Mouse (Mus musculus): ENCODE measurements at regions not wholly inside any gene's neighbourhood (a gene's known extent, or its start where the extent isn't known, plus 50 kb on each side); places are given as distances from the start of the nearest gene placed in this dataset.

DNA sequence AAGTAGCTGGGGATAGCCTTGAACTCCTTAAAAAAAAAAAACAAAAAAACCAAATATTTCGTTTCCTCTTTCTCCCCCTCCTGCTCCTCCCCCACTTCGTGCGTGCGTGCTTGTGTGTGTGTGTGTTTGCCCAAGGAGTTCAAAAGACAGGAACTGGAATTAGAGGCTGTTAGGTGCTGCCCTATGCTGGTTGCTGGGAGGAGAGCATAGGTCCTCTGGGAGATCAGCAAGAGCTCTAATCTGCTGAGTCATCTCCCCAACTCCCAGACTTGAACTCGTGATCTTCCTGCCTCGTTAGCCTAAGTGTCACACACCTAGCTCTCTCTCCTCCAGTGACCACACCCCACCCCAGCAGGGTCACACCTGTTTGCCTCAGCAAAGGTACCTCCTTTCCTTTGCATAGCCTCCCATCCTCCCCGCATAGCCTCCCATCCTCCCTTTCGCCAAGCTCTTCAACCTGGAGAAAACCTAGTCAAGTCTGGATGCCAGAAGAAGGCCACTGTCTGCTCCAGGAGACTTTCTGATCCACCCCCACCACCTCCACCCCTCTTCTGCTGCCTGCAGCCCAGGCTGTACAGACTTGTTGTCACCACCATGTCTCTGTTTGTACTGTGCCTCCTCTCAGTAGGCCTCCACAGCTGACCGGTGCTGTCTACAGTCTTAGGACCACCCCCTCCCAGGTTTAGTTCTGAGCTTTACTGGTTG lies 110.5 kb upstream of the Jun start:
- dilution Hi-C loops (cut with MboI; ENCODE audit: extremely low pct_ligation_motif_present, extremely low pct_unique_long_range_greater_than_20kb, low sequenced_read_pairs): no loop called here

DNA sequence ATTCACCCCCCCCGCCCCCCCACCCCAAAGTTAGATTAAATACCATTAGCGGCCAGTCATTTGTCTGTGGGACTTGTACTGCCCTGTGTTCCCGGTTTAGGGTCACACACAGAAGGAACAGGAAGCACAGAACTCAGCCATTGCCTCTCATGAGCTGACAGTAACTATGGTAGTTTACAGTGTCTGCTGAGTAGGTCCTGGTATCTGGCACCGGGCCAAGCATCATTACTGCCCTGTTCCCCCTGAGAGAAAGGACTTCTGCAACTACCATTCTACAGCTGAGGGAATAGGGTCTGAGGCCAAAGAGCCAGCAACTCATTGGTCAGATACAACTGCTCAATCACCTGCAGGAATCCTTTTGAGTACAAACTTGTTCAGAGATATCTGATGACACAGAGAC lies 111.4 kb upstream of the Jun start:
- dilution Hi-C loops (cut with MboI; ENCODE audit: extremely low pct_ligation_motif_present, extremely low pct_unique_long_range_greater_than_20kb, low sequenced_read_pairs): no loop called here
- DNase-seq (ENCODE audit: extremely low read depth): no peak
- TF ChIP-seq JUN (IDR thresholded peaks at IDR 0.05; ENCODE audit: insufficient read depth, low read depth, low read length): no peak
- no peak for TF ChIP-seq MEF2A (IDR thresholded peaks at IDR 0.05; ENCODE audit: borderline replicate concordance, low read depth, low read length)
- no peak for TF ChIP-seq BHLHE40 (IDR thresholded peaks at IDR 0.05; ENCODE audit: low read depth, low read length)
- TF ChIP-seq NRF1 (IDR thresholded peaks at IDR 0.05; ENCODE audit: low read depth, low read length): no peak
- TF ChIP-seq TCF12 (IDR thresholded peaks at IDR 0.05; ENCODE audit: low read depth, low read length): no peak
- TF ChIP-seq EP300 (IDR thresholded peaks at IDR 0.05; ENCODE audit: low read length): no peak
- TF ChIP-seq IRF4 (IDR thresholded peaks at IDR 0.05; ENCODE audit: low read depth, low read length): no peak
- TF ChIP-seq MYC (IDR thresholded peaks at IDR 0.05; ENCODE audit: low read depth, low read length): no peak
- TF ChIP-seq NELFE (IDR thresholded peaks at IDR 0.05; ENCODE audit: low read depth, low read length): no peak
- TF ChIP-seq ZC3H11A (IDR thresholded peaks at IDR 0.05; ENCODE audit: low read depth, low read length): no peak
- no peak overlapping the region for H3K4me3 ChIP-seq (replicated peaks in 1 of 3; ENCODE audit: low read depth in 2 of 3, low read length in 2 of 3, poor library complexity in 1 of 3)
- no peak overlapping the region for H3K4me2 ChIP-seq (ENCODE audit: insufficient read depth, low read depth, poor library complexity, severe bottlenecking)
- in situ Hi-C loops (cut with MboI; ENCODE audit: low pct_ligation_motif_present, low pct_unique_long_range_greater_than_20kb, low sequenced_read_pairs): loop anchor here (10.0 to 25.0 kb wide), 2 partner anchors 109 to 399 kb away; partner anchors contain the start of genes Fggy and Jun
- no peaks in the 10 kb centered on the region for H3K36me3 ChIP-seq (replicated peaks in 1 of 2; ENCODE audit: control insufficient read depth in 1 of 2, insufficient read depth in 1 of 2, low read length in 1 of 2)
- peaks cover 11 to 60% of the 10 kb centered on the region in 2 experiments for H3K4me1 ChIP-seq (ENCODE audit: control insufficient read depth in 1 of 2, insufficient read depth in 2 of 2)
- H3K79me2 ChIP-seq (replicated peaks; ENCODE audit: control insufficient read depth, extremely low read depth, insufficient read depth, poor library complexity, severe bottlenecking): no peaks in the 10 kb centered on the region
- no peaks in the 10 kb centered on the region for H3K27me3 ChIP-seq (replicated peaks)
- no peak overlapping the region for H3K27ac ChIP-seq (ENCODE audit: insufficient read depth, low read depth)
- no peaks in the 10 kb centered on the region for H3K9me3 ChIP-seq (replicated peaks; ENCODE audit: low read length)
- no peak overlapping the region for H3K9ac ChIP-seq (ENCODE audit: insufficient read depth, low read depth)

More for the DNA sequence above, 110.5 kb upstream of the Jun start:
- DNase-seq (ENCODE audit: extremely low read depth): peak; percentile 87
- TF ChIP-seq UBTF (IDR thresholded peaks at IDR 0.05; ENCODE audit: low read depth, low read length) (no peak), POLR2AphosphoS2 (IDR thresholded peaks at IDR 0.05; ENCODE audit: low read depth, low read length) (no peak), HCFC1 (IDR thresholded peaks at IDR 0.05; ENCODE audit: low read depth, low read length) (no peak), USF2 (conservative IDR thresholded peaks at IDR 0.05; ENCODE audit: low read depth, low read length) (no peak), USF1 (IDR thresholded peaks at IDR 0.05; ENCODE audit: low read depth, low read length) (no peak), MAX (IDR thresholded peaks at IDR 0.05; ENCODE audit: low read length) (peak; percentile 58; the same call in 1 of the 2 replicates), MXI1 (IDR thresholded peaks at IDR 0.05; ENCODE audit: low read depth, low read length) (no peak), ZNF384 (IDR thresholded peaks at IDR 0.05; ENCODE audit: low read depth, low read length) (peak; percentile 95), ZMIZ1 (IDR thresholded peaks at IDR 0.05; ENCODE audit: low read depth, low read length) (0 out of 2 replicates have a peak, but pooled peaks have one; percentile 26), NRF1 (IDR thresholded peaks at IDR 0.05; ENCODE audit: low read depth, low read length) (no peak), CHD2 (IDR thresholded peaks at IDR 0.05; ENCODE audit: low read length) (peak; percentile 81; the same call in 1 of the 2 replicates), RCOR1 (conservative IDR thresholded peaks at IDR 0.05; ENCODE audit: low read depth, low read length) (no peak), MEF2A (IDR thresholded peaks at IDR 0.05; ENCODE audit: borderline replicate concordance, low read depth, low read length) (peak; percentile 55; the same call in 1 of the 2 replicates), MYC (IDR thresholded peaks at IDR 0.05; ENCODE audit: low read depth, low read length) (0 out of 2 replicates have a peak, but pooled peaks have one; percentile 47), CHD1 (IDR thresholded peaks at IDR 0.05; ENCODE audit: low read depth, low read length) (no peak), CTCF (conservative IDR thresholded peaks at IDR 0.05 in 1 of 2, IDR thresholded peaks at IDR 0.05 in 1 of 2; ENCODE audit: low read depth in 2 of 2, low read length in 2 of 2) (no peak), BHLHE40 (IDR thresholded peaks at IDR 0.05; ENCODE audit: low read depth, low read length) (peak; percentile 86), TCF12 (IDR thresholded peaks at IDR 0.05; ENCODE audit: low read depth, low read length) (peak; percentile 45; the same call in 1 of the 2 replicates), SMC3 (IDR thresholded peaks at IDR 0.05; ENCODE audit: low read depth, low read length) (peak; percentile 23), EP300 (IDR thresholded peaks at IDR 0.05; ENCODE audit: low read length) (peak; percentile 79), SIN3A (IDR thresholded peaks at IDR 0.05; ENCODE audit: low read length) (peak; percentile 40; the same call in 1 of the 2 replicates), ZC3H11A (IDR thresholded peaks at IDR 0.05; ENCODE audit: low read depth, low read length) (no peak), TBP (conservative IDR thresholded peaks at IDR 0.05; ENCODE audit: low read depth, low read length) (no peak), JUND (conservative IDR thresholded peaks at IDR 0.05; ENCODE audit: low read depth, low read length) (peak; percentile 45; the same call in 1 of the 2 replicates), JUN (IDR thresholded peaks at IDR 0.05; ENCODE audit: insufficient read depth, low read depth, low read length) (no peak), NELFE (IDR thresholded peaks at IDR 0.05; ENCODE audit: low read depth, low read length) (0 out of 2 replicates have a peak, but pooled peaks have one; percentile 30), ETS1 (conservative IDR thresholded peaks at IDR 0.05; ENCODE audit: low read depth, low read length) (peak; percentile 79), ZKSCAN1 (IDR thresholded peaks at IDR 0.05; ENCODE audit: borderline replicate concordance, low read depth, low read length) (no peak), POLR2A (IDR thresholded peaks at IDR 0.05; ENCODE audit: low read depth, low read length) (no peak), MAFK (IDR thresholded peaks at IDR 0.05; ENCODE audit: insufficient replicate concordance, low read length) (peak; percentile 97), ELF1 (IDR thresholded peaks at IDR 0.05; ENCODE audit: low read depth, low read length) (peak; percentile 43; the same call in 1 of the 2 replicates), MAZ (IDR thresholded peaks at IDR 0.05; ENCODE audit: low read depth, low read length) (peak; percentile 49; the same call in 1 of the 2 replicates), GABPA (IDR thresholded peaks at IDR 0.05; ENCODE audit: insufficient replicate concordance, low read depth, low read length) (0 out of 2 replicates have a peak, but pooled peaks have one; percentile 20), PAX5 (IDR thresholded peaks at IDR 0.05; ENCODE audit: low read length) (no peak), E2F4 (IDR thresholded peaks at IDR 0.05; ENCODE audit: insufficient replicate concordance, low read depth, low read length) (no peak), IRF4 (IDR thresholded peaks at IDR 0.05; ENCODE audit: low read depth, low read length) (peak; percentile 82), KAT2A (IDR thresholded peaks at IDR 0.05; ENCODE audit: insufficient replicate concordance, low read length) (0 out of 2 replicates have a peak, but pooled peaks have one; percentile 32)
- Histone ChIP-seq H3K4me1 (ENCODE audit: control insufficient read depth in 1 of 2, insufficient read depth in 2 of 2) (peaks cover 11 to 54% of the 10 kb centered on the region in 2 experiments), H3K4me2 (ENCODE audit: insufficient read depth, low read depth, poor library complexity, severe bottlenecking) (peak overlapping the region; percentile 35; the same call in 1 of the 2 replicates), H3K36me3 (replicated peaks in 1 of 2; ENCODE audit: control insufficient read depth in 1 of 2, insufficient read depth in 1 of 2, low read length in 1 of 2) (no peaks in the 10 kb centered on the region), H3K79me2 (replicated peaks; ENCODE audit: control insufficient read depth, extremely low read depth, insufficient read depth, poor library complexity, severe bottlenecking) (no peaks in the 10 kb centered on the region), H3K27me3 (replicated peaks) (no peaks in the 10 kb centered on the region), H3K9me3 (replicated peaks; ENCODE audit: low read length) (no peaks in the 10 kb centered on the region), H3K27ac (ENCODE audit: insufficient read depth, low read depth) (peak overlapping the region; percentile 49; the same call in 1 of the 2 replicates), H3K4me3 (replicated peaks in 1 of 3; ENCODE audit: low read depth in 2 of 3, low read length in 2 of 3, poor library complexity in 1 of 3) (no peak overlapping the region), H3K9ac (ENCODE audit: insufficient read depth, low read depth) (no peak overlapping the region)
- in situ Hi-C loops (cut with MboI; ENCODE audit: low pct_ligation_motif_present, low pct_unique_long_range_greater_than_20kb, low sequenced_read_pairs): loop anchor here (10.0 to 25.0 kb wide), 2 partner anchors 108 to 400 kb away; partner anchors contain the start of genes Fggy and Jun
